Mouse (Mus musculus): ENCODE measurements around the gene Asic3.

The Asic3 gene

DNA sequence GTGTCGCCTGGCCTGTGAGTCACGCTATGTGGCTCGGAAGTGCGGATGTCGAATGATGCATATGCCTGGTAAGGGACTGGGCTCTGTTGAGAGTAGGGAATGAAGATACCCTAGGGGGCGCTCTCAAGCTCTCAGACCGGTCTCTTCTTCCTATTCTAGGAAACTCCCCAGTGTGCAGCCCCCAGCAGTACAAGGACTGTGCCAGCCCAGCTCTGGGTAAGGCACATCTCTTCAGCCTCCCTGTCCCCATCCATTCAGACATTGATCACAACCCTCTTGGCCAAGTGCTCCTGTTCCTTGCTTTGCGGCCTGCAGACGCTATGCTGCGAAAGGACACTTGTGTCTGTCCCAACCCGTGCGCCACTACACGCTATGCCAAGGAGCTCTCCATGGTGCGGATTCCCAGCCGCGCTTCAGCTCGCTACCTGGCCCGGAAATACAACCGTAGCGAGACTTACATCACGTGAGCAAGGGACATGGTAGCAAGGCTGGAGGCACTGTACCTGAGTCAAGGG, 3.1 kb downstream of the Asic3 start:
- in situ Hi-C loops (cut with MboI, MseI): no loop called here

DNA sequence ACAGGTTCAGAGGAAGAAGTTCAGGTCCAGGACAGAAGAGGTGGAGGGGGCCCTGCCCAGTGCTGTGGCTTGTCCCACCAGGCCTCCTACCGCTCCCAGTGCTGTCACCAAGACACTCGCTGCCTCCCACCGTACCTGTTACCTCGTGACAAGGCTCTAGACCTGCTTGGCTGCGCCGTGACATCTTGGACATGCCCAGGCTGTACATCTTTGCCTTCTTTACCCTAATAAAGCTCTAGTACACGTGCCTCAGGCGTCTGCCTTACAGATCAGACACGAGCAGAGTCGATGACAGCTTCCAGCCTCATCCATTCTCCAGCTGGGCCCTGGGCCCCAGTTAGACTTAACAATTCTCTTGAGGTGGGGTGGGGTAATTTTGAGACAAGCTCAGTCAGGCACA, 4.4 kb downstream of the Asic3 start:
- in situ Hi-C loops (cut with MboI, MseI): no loop called here

DNA sequence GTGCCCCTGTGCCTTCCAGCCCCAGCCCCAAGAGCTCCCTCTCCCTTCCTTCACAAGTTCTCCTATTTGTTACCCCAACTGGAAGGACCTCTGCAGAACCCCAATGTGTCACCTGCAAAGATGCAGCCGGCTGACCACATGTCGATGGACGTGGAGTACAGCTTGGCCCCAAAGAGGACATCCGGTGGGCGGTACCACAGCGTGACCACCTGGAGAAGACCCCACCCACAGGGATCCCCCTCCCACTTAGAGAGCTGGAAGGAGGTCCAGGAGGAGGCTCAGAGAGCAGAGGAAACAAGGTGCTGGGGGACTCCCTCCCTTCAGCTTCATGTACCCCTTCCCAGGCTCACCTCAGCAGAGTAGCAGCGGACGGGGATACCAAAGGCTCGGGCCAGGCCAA, 7.2 kb downstream of the Asic3 start:
- in situ Hi-C loops (cut with MboI, MseI): no loop called here

DNA sequence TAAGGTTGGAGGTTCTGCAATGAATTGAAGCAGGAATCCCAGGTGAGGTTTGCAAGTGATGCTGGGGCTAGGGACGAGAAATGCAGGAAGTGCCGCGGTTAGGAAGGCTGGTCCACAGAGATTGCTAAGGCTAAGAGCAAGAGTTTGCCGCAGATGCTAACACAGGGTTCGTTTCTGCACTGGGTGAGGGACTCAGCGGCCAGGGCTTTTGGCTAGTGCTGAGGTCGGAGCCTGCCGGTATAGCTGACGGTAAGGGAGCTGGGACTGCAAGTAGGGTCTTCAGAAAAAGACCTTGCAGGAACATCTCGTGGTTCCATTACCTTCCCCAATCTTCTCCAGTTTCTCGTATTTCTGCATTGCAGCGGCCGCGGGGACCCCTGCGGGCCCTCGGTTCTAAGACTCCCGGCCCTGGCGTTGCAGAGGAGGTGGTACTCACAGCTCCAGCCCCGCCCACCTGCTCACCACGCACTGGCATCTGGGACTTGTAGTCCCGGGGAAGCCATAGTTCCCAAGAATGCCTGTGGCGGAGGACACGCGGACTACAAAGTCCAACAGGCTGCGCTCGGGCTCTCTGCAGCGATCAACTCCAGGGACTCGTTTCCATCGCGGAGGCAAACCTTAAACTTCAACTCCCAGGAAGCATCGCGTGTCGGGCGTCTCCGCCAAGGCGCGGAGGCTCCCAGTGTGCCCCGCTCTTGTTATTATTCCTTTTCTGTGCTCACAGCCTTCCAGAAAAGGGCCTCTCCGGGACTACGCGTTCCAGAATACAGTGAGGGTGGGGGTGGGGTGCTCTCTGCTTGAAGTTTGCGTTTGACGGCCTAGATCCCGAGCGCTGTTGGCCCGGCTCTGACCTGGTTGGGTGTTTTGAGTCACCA, 10.2 kb downstream of the Asic3 start, which contains the start of the genes Cdk5 and Slc4a2:
TSS of gene Cdk5 (minus strand) at position 402 of the 875 bp plus-strand sequence.
TSS of gene Slc4a2 (plus strand) at position 709 of the 875 bp plus-strand sequence.
- in situ Hi-C loops (cut with MboI, MseI): no loop called here

DNA sequence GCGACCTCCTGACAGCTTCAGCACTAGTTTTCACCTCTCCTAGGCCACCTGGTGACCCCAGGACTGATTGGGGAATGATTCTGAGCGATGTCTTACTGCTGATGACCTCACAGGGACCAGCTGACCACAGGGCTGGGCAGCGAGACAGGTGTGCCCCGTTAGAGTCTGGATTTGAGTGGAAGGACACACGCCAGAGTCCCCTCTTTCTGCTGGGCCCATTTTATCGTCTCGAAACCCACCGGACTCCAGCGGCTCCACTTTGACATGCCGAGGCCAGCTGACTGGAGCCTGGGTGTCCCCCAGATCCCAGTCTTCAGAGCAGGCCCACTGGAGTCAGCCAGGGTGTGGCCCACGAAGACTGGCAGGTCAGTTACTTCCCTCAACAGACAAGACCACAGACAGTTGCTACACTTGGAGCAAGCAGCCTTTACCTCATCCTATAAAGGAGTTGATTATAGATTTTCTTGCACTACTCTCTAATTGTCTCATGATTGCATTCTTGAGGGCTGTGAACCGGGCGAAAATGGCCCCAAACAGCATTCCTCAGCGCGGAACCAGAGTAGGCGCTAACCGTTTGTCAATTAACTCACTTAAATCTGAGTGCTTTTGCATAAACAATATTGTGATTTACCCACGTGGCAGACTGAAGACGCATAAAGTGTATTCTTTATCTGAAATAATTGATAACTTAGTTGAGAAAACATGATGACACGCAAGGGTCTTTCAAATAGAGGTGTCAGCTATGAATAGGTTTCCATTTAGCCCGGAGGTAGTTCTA, 11.0 kb downstream of the Asic3 start:
- in situ Hi-C loops (cut with MboI, MseI): no loop called here

DNA sequence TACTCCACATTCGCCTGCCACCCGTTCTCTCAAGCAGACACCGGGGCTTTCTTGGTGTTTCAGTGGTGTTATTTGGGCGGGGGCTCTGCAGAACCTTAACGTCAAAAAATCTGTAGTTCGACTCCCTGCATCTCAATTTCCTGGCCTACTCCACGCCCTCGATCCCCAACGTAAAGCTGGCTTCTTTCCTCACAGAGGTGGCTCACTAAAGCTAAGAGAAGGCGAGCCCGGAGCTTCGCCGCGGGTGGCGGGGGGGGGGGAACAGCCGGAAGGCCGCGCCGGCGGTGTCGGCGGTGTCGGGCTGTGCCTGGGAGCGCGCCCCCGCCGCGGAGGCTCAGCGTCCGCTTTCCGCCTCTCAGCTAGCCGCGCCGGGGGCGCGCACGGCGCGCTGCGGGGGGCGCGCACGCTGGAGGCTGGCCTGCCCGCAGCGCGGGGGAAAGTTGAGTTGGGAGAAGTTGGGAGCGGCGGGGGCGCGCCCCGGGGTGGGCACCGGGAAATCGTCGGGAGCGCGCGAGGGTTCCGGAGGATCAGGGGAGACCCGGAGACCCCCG, 11.7 kb downstream of the Asic3 start:
- in situ Hi-C loops (cut with MboI, MseI): no loop called here

DNA sequence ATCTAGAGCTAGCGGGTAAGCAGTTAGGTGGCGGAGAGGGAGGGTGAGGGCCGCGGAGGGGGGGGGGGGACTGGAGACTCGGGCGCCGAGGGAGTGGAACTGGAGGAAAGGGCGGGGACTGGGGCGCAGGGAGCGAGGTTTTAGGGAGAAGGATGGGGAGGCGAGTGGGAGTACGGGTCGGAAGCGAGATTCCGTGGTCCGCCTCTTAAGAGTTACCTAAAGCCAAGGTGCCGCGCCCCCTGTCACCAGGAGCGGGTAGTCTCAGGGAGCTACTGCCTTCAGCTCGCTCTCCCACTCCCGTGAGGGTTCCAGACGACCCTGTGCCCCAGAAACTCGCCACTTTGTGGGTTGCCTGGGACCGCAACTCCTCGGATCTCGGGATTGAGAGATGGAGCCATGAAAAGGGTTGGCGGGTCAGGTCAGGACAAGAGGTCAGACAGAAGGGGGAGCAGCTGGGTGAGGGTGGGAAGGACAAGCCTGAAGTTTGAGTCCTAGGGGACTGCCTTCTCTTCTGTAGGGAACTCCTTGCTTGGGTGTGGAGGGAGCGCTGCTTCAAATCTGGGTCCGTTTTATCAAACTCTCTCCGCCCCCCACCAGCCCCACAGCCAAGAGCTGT, 12.3 kb downstream of the Asic3 start:
- in situ Hi-C loops (cut with MboI, MseI): no loop called here

DNA sequence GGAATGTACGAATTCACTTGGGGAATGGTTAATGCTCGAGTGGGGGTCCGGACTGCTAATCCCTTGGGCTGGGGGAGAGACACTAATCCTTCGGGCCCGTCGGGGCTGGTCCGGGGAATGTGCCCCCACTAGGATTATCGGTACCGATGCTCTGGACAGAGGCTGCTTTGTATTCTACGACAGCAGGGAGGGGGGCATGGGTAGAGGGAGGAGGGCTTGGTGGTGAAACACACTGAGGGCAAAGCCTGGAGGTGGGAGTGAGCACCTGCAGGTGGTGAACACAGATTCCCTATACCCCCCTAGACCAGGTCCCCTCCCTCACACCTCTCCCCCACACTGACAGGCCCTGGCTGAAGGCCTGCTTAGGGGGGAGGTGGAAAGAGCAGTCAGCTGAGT, 12.8 kb downstream of the Asic3 start:
- in situ Hi-C loops (cut with MboI, MseI): no loop called here

DNA sequence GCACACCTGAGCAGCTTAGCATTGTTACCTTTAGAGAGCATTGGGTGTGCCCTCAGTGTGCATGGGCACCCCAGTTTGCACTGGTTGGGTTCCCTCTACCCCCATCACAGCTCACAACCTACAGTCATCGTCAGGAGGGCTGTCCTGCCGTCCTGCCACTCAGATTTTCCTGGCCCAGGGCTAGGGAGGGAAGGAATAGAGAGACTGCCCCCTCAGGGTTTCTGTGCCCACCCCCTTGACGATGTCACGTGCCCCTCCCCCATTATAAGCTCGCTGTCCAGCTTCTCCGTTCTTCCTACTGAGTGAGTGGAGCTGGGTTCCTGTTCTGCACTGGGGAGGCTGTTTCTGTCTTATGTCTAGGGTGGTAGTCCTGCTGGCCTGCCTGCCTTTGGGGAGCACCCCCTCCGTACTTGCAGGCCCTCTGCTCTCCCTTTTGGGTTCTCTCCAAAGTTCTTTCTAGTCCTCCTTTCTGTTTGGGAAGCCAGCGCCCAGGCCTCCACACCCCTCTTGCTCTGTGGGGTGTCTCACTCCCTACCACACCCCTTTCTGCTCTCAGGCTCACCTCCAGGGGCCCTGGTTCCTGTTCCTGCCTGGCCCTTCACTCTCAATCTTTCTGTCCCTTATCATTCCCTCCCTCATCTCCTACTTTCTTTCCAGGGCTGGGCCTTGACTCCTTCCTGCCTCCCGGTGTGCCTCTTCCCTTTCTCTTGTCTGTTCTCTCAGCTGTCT, 13.5 kb downstream of the Asic3 start:
- in situ Hi-C loops (cut with MboI, MseI): no loop called here

DNA sequence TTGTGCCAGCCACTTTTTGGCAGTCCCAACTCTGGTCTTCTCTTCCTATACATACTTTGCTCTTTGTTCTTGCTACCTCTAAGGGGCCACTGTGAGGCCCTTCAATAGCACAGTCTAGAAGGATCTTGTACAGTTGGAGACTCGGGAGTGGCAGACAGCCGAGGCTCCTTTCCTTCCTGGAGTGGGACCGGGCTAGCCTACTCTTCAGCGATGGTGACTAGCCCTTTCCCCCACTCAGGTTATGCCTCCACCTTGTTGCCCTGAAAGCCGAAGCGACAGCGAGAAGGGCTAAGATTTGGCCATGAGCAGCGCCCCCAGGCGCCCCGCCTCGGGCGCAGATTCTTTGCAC, 14.1 kb downstream of the Asic3 start:
- in situ Hi-C loops (cut with MboI, MseI): no loop called here

DNA sequence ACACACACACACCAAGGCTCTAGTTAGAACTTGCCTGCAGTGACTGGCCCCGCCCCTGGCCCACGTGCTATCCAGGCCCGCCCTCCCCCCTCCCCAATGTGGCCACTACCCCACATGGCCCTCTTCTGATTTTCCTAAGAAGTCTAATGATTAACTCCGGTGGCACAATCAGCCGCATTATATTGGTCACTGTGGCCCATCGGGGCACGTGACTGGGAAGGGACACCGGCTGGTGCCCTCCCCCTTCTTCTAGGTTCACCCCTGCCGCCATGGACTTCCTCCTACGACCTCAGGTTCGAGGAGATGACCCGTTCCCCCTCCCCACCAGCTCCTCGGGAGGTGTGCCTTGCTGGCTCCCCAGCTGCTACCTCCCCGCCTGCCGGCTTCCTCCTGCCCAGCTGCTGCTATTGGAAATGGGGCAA, 14.8 kb downstream of the Asic3 start:
- in situ Hi-C loops (cut with MboI, MseI): no loop called here

DNA sequence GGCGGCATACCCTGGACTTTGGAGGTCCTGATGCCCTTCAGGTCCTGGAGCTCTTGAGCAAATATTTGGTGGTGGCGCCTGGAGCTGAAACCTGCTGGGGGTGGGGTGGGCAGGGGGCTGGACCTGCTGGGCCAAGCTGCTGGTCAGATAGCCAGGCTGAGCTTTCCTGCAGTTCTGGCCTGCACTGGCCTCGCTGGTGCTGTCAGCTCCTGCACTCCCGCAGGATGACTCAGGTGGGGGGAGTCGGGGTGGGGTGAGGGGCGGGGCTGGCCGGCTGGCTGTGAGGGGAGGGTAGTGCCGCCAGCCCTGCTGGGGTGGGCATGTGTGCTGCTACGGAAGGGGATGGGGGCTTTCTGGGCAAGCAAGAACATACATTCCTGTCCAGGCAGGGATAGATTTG, 15.4 kb downstream of the Asic3 start:
- in situ Hi-C loops (cut with MboI, MseI): no loop called here

DNA sequence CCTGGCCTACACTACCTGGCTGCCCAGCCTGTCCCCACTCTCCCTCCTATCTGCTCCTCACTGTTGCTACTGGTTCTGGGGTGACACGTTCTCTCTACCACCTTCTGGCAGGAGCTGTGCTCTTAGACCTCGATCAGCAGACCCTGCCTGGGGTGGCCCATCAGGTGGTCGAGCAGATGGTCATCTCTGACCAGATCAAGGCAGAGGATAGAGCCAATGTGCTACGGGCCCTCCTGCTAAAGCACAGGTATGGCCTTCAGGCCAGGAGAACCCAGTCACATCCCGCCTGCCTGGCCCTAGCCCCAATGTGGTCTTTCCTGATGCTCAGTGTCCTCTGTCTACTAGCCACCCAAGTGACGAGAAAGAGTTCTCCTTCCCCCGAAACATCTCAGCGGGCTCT, 20.8 kb downstream of the Asic3 start:
- in situ Hi-C loops (cut with MboI, MseI): no loop called here

DNA sequence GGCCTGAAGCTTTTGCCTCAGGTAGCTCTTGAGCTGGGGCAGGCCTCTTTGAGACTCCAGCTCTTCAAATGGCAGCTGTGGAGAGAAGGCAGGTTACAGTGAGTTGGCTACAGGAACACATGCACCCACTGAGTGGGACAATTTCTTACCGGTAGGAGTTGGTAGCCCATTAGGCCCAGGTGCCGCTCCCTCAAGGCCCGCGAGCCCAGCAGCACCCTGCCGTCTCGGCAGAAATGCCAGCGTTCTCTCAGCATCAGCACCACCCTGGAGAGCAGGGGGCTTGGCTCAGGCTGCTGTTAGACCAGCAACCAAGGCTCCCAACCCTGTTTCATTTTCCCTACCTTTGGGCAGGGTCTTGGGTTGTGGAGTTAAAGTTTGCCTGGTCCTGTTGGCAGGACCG, 28.0 kb downstream of the Asic3 start:
- in situ Hi-C loops (cut with MboI, MseI): no loop called here

DNA sequence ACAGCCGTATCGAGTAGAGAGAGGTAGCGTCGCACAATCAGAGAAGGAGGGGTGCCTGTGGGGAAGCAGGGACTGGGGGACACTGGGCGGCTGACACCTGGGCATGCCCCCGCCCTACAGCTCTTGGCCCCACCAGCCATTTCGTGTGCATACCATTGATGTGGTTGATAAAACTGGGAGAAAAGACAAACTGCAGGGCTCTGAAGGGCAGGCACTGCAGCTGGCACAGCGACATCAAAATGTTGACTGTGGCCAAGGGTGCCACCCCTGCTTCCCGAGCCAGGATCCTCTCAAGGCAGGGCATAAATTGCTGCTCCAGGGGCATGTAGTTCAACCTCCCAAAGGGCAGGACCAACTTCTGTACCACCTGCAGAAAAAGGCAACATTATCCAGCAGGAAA, 28.8 kb downstream of the Asic3 start:
- in situ Hi-C loops (cut with MboI, MseI): no loop called here

DNA sequence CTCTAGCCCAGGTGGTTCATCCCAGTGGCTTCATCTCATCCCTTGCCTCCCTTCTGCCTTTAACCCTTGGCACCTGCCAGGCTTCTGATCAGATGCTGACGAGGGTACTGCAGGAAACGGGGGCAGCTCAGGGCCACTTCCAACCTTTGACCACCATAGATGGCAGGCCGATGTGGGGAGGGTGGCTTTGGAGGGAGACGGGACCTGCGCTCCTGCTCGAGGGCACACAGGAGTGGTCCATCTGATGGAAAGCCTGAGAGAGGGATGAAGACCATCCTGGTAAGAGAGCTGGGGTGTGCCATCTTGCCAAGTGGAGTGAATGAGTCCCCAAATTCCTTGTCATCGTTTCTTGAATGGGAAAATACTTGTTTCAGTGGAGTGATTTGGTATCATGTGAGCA, 30.0 kb downstream of the Asic3 start:
- in situ Hi-C loops (cut with MboI, MseI): no loop called here

DNA sequence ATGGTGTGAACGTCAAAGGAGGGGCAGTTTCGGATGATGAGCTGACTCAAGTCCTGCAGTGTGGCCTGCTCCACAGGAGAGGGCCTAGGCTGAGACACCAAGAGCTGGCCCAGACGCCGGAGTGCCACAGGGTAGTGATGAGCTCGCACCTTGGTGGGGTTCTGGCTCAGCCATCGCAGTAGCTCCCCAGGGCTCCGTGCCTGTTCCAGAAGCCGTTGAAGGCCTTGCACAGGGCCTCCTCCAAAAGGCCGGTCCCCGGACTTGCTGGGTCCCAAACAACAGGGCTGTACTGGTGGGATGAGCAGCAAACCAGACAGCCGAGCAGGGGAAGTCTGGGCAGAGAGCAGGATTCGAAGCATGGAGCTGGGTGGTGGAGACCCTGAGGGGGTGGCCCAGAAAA, 30.7 kb downstream of the Asic3 start:
- in situ Hi-C loops (cut with MboI, MseI): no loop called here

DNA sequence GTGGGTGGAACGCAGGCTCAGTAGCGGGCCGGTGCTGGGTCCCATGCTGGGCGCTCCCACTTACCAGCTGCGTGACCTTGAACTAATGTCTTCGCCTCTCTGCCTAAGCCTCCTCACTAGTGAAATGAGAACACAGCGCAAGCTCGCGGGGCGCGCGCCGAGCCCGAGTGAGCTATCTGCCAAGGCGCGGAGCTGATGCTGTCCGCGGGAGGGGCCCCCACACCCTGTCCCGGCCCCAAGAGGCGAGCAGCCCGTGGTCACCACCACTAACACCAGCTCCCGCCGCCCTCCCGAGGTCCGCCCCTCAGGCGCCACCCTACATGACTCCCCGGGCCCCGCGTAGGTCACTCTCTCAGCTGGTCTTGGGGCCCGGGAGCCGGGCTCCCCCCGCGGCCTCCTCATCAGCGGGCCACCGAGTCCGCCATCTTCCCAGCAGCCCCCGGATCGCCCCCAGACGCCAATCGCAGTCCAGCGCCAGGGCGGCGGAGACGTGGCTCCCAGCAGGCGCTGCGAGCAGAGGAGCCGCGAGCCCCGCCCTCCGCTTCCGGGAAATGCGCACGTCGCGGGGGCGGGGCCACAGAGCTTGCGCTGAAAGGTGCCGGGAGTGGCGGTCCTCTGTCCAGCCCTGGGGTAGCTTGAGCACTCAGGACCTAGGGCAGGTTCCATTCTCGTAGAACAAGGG, 31.7 kb downstream of the Asic3 start, which contains the start of gene Fastk:
TSS of gene Fastk (minus strand) at position 542 of the 682 bp plus-strand sequence.
- in situ Hi-C loops (cut with MboI, MseI): no loop called here

DNA sequence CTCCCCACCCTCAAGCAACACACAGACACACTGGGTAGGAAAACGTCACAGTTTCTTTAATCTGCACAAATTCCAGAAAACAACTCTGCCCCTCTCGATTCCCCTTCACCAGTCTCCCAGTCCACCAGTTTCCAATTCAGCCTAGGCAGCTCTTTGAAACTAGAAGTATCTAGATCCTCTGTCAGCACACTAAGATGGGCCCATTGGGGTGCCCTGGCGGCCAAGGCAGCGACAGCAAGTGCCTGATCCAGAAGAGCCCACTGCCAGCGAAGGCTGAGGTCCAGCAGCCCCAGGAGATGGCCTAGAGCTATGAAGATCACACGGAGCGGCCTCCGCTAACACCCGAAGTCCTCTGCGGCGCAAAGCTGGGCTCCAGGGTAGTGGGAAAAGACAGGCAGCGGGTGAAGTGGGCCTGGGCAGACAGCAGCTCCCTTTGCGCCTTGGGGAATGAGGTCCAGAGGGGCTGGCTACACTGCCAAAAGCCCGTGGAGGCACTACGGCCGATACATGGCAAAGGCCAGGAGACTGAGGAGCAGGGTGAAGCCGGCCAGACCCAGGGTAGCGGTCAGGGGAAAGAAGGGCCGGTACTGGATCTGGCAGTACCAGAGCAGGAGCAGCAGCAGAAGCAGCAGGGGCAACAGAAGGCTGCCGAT, 32.4 kb downstream of the Asic3 start:
- in situ Hi-C loops (cut with MboI, MseI): no loop called here

DNA sequence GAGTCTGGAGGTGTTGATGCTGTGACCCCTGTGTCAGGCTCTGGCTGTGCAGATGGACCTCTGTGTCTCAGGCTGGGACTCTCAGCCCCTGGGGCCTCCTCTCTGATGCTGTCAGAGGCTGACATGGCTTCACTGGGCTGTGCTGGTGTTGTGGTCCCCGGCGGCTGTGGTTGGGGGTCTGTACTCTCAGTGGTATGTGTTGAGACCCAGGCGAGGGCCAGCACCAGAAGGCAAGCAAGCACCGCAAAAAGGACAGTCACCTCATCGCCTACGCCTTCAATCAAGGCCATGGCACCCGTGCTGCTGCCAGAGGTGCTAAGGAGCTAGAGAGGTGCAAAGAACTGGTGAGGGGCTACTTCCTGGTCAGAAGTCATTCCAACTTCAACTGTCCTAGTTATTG, 33.4 kb downstream of the Asic3 start:
- in situ Hi-C loops (cut with MboI, MseI): no loop called here
